Mouse (Mus musculus): ENCODE data around the gene C1qa.

GRCm38 (mm10) chr4:136891115-136891514 lies 7.5 kb downstream of the C1qa start:
- no peak for TF ChIP-seq HCFC1 (IDR thresholded peaks at IDR 0.05; ENCODE audit: borderline replicate concordance, insufficient read depth, low read length)
- TF ChIP-seq ZNF384 (IDR thresholded peaks at IDR 0.05; ENCODE audit: low read depth, low read length), result no peak
- TF ChIP-seq ZC3H11A (IDR thresholded peaks at IDR 0.05; ENCODE audit: borderline replicate concordance, low read depth, low read length), result no peak
- no peak for TF ChIP-seq CHD2 (IDR thresholded peaks at IDR 0.05; ENCODE audit: low read depth, low read length)
- TF ChIP-seq MAFK (IDR thresholded peaks at IDR 0.05; ENCODE audit: insufficient read depth, low read depth, low read length), result no peak

Measured in ES-E14 (cell line).